Mouse (Mus musculus): ENCODE measurements around the gene Dhcr24. TPM values are rescaled to one million over a fixed set of nuclear protein-coding genes. Genes with fewer than 3 reads are reported as not detected.

The Dhcr24 gene
- total RNA-seq, 2 experiments from 2014 or later = 112 to 119 TPM

- DNase-seq (ENCODE audit: low spot score in 2 of 2) = no peak
- intact Hi-C loops (cut with DNase I) = no loop called here
These were observed 68.0 kb downstream of the Dhcr24 start for GRCm38 (mm10) chr4:106628650-106629360.

GRCm38 (mm10) chr4:106629374-106629773 lies 68.5 kb downstream of the Dhcr24 start:
- intact Hi-C loops (cut with DNase I) = no loop called here

GRCm38 (mm10) chr4:106630333-106631220 lies 69.7 kb downstream of the Dhcr24 start:
- DNase-seq (ENCODE audit: low spot score in 2 of 2) = peak; percentile 94 to 96
- intact Hi-C loops (cut with DNase I) = loop anchor here (1.0 to 5.0 kb wide), 2 partner anchors 78 to 542 kb away; no protein-coding TSS in a partner anchor

More at GRCm38 (mm10) chr4:106629374-106629773, 68.5 kb downstream of the Dhcr24 start:
- no peak for DNase-seq (ENCODE audit: low spot score in 2 of 2)

GRCm38 (mm10) chr4:106632313-106632712 lies 71.5 kb downstream of the Dhcr24 start:
- intact Hi-C loops (cut with DNase I) = loop anchor here (5.0 kb wide), 1 partner anchor 540 kb away; no protein-coding TSS in a partner anchor
- no peak for DNase-seq (ENCODE audit: low spot score in 2 of 2)

GRCm38 (mm10) chr4:106633281-106634085 lies 72.6 kb downstream of the Dhcr24 start:
- intact Hi-C loops (cut with DNase I) = loop anchor here (5.0 kb wide), 1 partner anchor 539 kb away; no protein-coding TSS in a partner anchor
- DNase-seq (ENCODE audit: low spot score in 2 of 2) = peak in 1 of 2 experiments; percentile 40

GRCm38 (mm10) chr4:106634086-106634479 lies 73.2 kb downstream of the Dhcr24 start:
- intact Hi-C loops (cut with DNase I) = loop anchor here (5.0 kb wide), 1 partner anchor 538 kb away; no protein-coding TSS in a partner anchor
- DNase-seq (ENCODE audit: low spot score in 2 of 2) = no peak

Other genes with a start within 250 kb of the Dhcr24 start
- 10 to 100 TPM; 39.6 to 40.5 TPM for gene Usp24, start 244.8 kb upstream of the Dhcr24 start, total RNA-seq (2021)
- gene Pcsk9, start 96.7 kb upstream of the Dhcr24 start, total RNA-seq (2021) = 1 to 10 TPM; 2.7 to 2.8 TPM
- not detected for gene Bsnd, start 68.8 kb upstream of the Dhcr24 start, total RNA-seq (2021)
- under 1 TPM in 1 of 2 experiments, not detected in 1; 0.37 TPM for gene Lexm, start 56.2 kb downstream of the Dhcr24 start, total RNA-seq (2021)
- gene Ttc22, start 61.4 kb downstream of the Dhcr24 start, total RNA-seq (2021) = 1 to 10 TPM; 1.7 to 2.0 TPM
- gene Pars2, start 90.0 kb downstream of the Dhcr24 start, total RNA-seq (2021) = 1 to 10 TPM; 6.3 to 6.5 TPM
- gene Ttc4, start 117.9 kb downstream of the Dhcr24 start, total RNA-seq (2021) = 10 to 100 TPM; 41.2 to 43.7 TPM
- 1 to 10 TPM; 2.1 to 2.2 TPM for gene Mroh7, start 169.9 kb downstream of the Dhcr24 start, total RNA-seq (2021)
- gene Fam151a, start 172.9 kb downstream of the Dhcr24 start, total RNA-seq (2021) = not detected
- gene Acot11, start 244.0 kb downstream of the Dhcr24 start, total RNA-seq (2021) = 10 to 100 TPM; 30.5 to 34.1 TPM

Measured in left cerebral cortex, postnatal 14 days (tissue).